33 mouse cellular contexts compared by ENCODE assay signal in the genomic region with DNA sequence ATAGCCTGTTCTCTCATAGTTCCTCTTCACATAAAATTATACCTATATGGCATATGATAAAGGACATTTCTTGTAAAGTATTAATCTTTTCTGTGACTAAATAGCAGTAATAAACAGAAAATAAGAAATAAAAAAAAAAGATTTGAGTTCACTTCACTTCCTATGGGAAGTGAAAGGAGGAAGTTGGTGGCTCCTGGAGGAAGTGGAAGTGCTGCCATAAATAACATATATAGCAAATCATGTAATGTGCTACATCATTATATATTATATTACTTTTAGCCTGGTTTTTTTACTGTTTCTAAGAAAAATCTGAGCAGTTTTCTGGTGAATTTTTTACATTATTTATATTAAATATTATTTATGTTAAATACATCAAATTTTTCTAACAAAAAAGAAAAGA. TPM values are rescaled to one million over a fixed set of nuclear protein-coding genes. Genes with fewer than 3 reads are reported as not detected.
"Had no signal": no experiment of that assay in that cellular context is flagged by ENCODE, and none has a peak within 500 bp of the region (broad histone marks: within the 10 kb centered on the region; RNA-seq: fewer than 3 reads in every experiment).

No protein-coding gene starts in this region.

- ATAC-seq: liver, embryonic 12.5 days; liver, postnatal 0 days; lung, postnatal 0 days; midbrain, embryonic 13.5 days; midbrain, embryonic 15.5 days; midbrain, embryonic 16.5 days had no signal

- DNase-seq: left cerebral cortex, postnatal 4 days; liver; liver, embryonic 13.5 days; liver, postnatal 0 days; lung, adult 18-20 months; lung, adult 2 months; lung, embryonic 14.5 days; lung, postnatal 10 days; lung, postnatal 14 days; lung, postnatal 36 days; lung, postnatal 4 days had no signal

- H3K9me3 ChIP-seq: limb, embryonic 10.5 days; limb, embryonic 12.5 days; limb, embryonic 13.5 days; limb, embryonic 15.5 days; liver, embryonic 12.5 days; liver, embryonic 13.5 days; liver, embryonic 15.5 days; lung, embryonic 15.5 days; megakaryocyte, embryonic 14.5 days; midbrain, embryonic 10.5 days; midbrain, embryonic 12.5 days; midbrain, embryonic 13.5 days; midbrain, embryonic 15.5 days; neural tube, embryonic 12.5 days had no signal

- H3K4me1 ChIP-seq: limb, embryonic 10.5 days; limb, embryonic 12.5 days; limb, embryonic 13.5 days; limb, embryonic 15.5 days; liver, embryonic 12.5 days; liver, embryonic 13.5 days; liver, embryonic 15.5 days; lung, embryonic 15.5 days; megakaryocyte, embryonic 14.5 days; midbrain, embryonic 12.5 days; midbrain, embryonic 13.5 days; midbrain, embryonic 15.5 days; neural tube, embryonic 12.5 days had no signal

- H3K9ac ChIP-seq: limb, embryonic 12.5 days; limb, embryonic 13.5 days; limb, embryonic 15.5 days; liver, embryonic 12.5 days; liver, embryonic 13.5 days; liver, embryonic 14.5 days; liver, embryonic 15.5 days; liver, postnatal 0 days; lung, embryonic 14.5 days; lung, embryonic 15.5 days; midbrain, embryonic 12.5 days; midbrain, embryonic 13.5 days; midbrain, embryonic 15.5 days; neural tube, embryonic 12.5 days had no signal

- H3K36me3 ChIP-seq: limb, embryonic 10.5 days; limb, embryonic 12.5 days; limb, embryonic 13.5 days; limb, embryonic 15.5 days; liver, embryonic 12.5 days; liver, embryonic 13.5 days; liver, embryonic 15.5 days; lung, embryonic 15.5 days; midbrain, embryonic 10.5 days; midbrain, embryonic 12.5 days; midbrain, embryonic 13.5 days; midbrain, embryonic 15.5 days; neural tube, embryonic 12.5 days had no signal

- H3K4me2 ChIP-seq: limb, embryonic 12.5 days; limb, embryonic 13.5 days; limb, embryonic 15.5 days; liver, embryonic 11.5 days; liver, embryonic 12.5 days; liver, embryonic 13.5 days; liver, embryonic 15.5 days; lung, embryonic 14.5 days; lung, embryonic 15.5 days; midbrain, embryonic 11.5 days; midbrain, embryonic 12.5 days; midbrain, embryonic 13.5 days; midbrain, embryonic 15.5 days; neural tube, embryonic 12.5 days had no signal

- H3K27ac ChIP-seq: left cerebral cortex, adult 2 months; limb, embryonic 10.5 days; limb, embryonic 12.5 days; limb, embryonic 13.5 days; limb, embryonic 15.5 days; liver, embryonic 12.5 days; liver, embryonic 13.5 days; liver, embryonic 14.5 days; liver, embryonic 15.5 days; lung, embryonic 15.5 days; macrophage; midbrain, embryonic 10.5 days; midbrain, embryonic 12.5 days; midbrain, embryonic 13.5 days; midbrain, embryonic 15.5 days; neural tube, embryonic 12.5 days had no signal

- H3K27me3 ChIP-seq: limb, embryonic 13.5 days; limb, embryonic 15.5 days; liver, embryonic 12.5 days; lung, embryonic 15.5 days; midbrain, embryonic 12.5 days; midbrain, embryonic 13.5 days; midbrain, embryonic 15.5 days; neural tube, embryonic 12.5 days had no signal

- H3K4me3 ChIP-seq: left cerebral cortex, adult 2 months; limb, embryonic 10.5 days; limb, embryonic 12.5 days; limb, embryonic 13.5 days; limb, embryonic 15.5 days; liver, embryonic 12.5 days; liver, embryonic 13.5 days; liver, embryonic 15.5 days; lung, embryonic 15.5 days; megakaryocyte, embryonic 14.5 days; midbrain, embryonic 10.5 days; midbrain, embryonic 12.5 days; midbrain, embryonic 13.5 days; midbrain, embryonic 15.5 days; myocyte; neural tube, embryonic 12.5 days had no signal

RNA-seq across cellular contexts. Expression of a gene that starts 22.7 kb away (rescaled TPM):
- total RNA-seq: monocyte, adult 5-6 weeks had no signal
